Mouse (Mus musculus) lung, adult 2 months (tissue): ENCODE results near the gene Eda2r.

Source experiments
- CTCF ChIP-seq: fragments of 200-500 bp; IDR thresholded peaks from 2 replicates; pipeline ENCODE4 v1.5.1; 2011; ENCODE audit warnings: mild to moderate bottlenecking, low read length, control low read depth; ENCODE audit not compliant: insufficient read depth
- POLR2A ChIP-seq: fragments of 200-500 bp; IDR thresholded peaks from 2 replicates; pipeline ENCODE4 v1.6.1; 2011; ENCODE audit warnings: low read depth, mild to moderate bottlenecking, control low read depth, low read length, borderline replicate concordance; ENCODE audit errors: extremely low read depth

GRCm38 (mm10) chrX:97327891-97328290, 49.1 kb downstream of the Eda2r start:
- TF ChIP-seq POLR2A (no peak), CTCF (no peak)
